Mouse (Mus musculus): ENCODE measurements around the gene Gm5039.

DNA sequence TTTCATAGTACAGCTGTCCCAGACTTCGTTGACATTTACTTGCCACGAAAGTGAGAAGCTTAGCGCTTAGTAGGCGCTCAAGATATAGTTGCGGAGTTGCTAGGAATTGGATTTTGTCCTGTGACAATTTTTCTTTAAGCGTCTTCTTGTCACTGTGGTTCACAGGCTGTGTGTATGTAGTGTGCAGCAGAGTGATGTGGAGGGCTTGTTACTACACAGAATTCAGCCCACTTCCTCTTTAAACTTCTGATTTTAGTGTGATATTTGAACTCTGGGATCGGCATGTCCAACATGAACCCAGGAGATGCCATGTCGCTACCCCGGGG is 37.3 kb upstream of the Gm5039 start:
- TF ChIP-seq CTCF (IDR thresholded peaks at IDR 0.05; ENCODE audit: low read depth) (no peak), EP300 (IDR thresholded peaks at IDR 0.05; ENCODE audit: low read depth) (no peak)

Measured in liver, embryonic 14.5 days (tissue).